Mouse (Mus musculus) CH12.LX (cell line): ENCODE results near the gene Pah. TPM values are rescaled to one million over a fixed set of nuclear protein-coding genes. Genes with fewer than 3 reads are reported as not detected.

ENCODE experiments used
- DNase-seq: peaks from one replicate; pipeline ENCODE4 v3.0.0-alpha.2; 2013; ENCODE audit errors: extremely low read depth
- H3K27ac ChIP-seq: 2 replicates; pipeline ENCODE4 v1.5.1; 2012; ENCODE audit warnings: low read depth, mild to moderate bottlenecking, control low read depth, moderate library complexity; ENCODE audit not compliant: insufficient read depth
- H3K27me3 ChIP-seq: replicated peaks from 2 replicates; pipeline ENCODE3; 2012; ENCODE audit warnings: inconsistent platforms
- H3K36me3 ChIP-seq, 2 experiments: replicated peaks in 1 of 2; 2 replicates each; pipeline versions ENCODE3 to v1.6.1; 2012; ENCODE audit warnings: inconsistent platforms in 1 of 2, low read length in 1 of 2, mild to moderate bottlenecking in 1 of 2, mixed read lengths in 1 of 2, moderate library complexity in 1 of 2; ENCODE audit not compliant: control insufficient read depth in 1 of 2, insufficient read depth in 1 of 2
- H3K4me1 ChIP-seq, 2 experiments: 2 replicates each; pipeline ENCODE4 v1.6.1; 2012; ENCODE audit warnings: inconsistent platforms in 1 of 2, moderate library complexity in 1 of 2; ENCODE audit not compliant: insufficient read depth in 2 of 2, control insufficient read depth in 1 of 2
- H3K4me2 ChIP-seq: 2 replicates; pipeline ENCODE4 v1.6.1; 2012; ENCODE audit warnings: low read depth, mild to moderate bottlenecking, control low read depth; ENCODE audit not compliant: poor library complexity, insufficient read depth, severe bottlenecking
- H3K4me3 ChIP-seq, 3 experiments: fragments of 150-350 bp in 1 of 3; sonication (generic) in 1 of 3; replicated peaks in 1 of 3; 2 replicates each; pipeline versions ENCODE3 to v1.5.1; 2011 to 2012; ENCODE audit warnings: low read depth in 2 of 3, low read length in 2 of 3, mild to moderate bottlenecking in 2 of 3, moderate library complexity in 2 of 3, control low read depth in 1 of 3, improper control_type of control experiment in 1 of 3, inconsistent platforms in 1 of 3, mixed read lengths in 1 of 3; ENCODE audit not compliant: poor library complexity in 1 of 3
- H3K79me2 ChIP-seq: replicated peaks from 2 replicates; pipeline ENCODE4 v1.6.1; 2012; ENCODE audit warnings: mild to moderate bottlenecking, moderate library complexity; ENCODE audit not compliant: control insufficient read depth, poor library complexity, insufficient read depth, severe bottlenecking; ENCODE audit errors: extremely low read depth
- H3K9ac ChIP-seq: 2 replicates; pipeline ENCODE4 v1.6.1; 2012; ENCODE audit warnings: low read depth, mild to moderate bottlenecking, control low read depth, moderate library complexity; ENCODE audit not compliant: insufficient read depth
- H3K9me3 ChIP-seq: replicated peaks from 2 replicates; pipeline ENCODE3; 2012; ENCODE audit warnings: low read length, inconsistent platforms, mixed read lengths
- BHLHE40 ChIP-seq: IDR thresholded peaks from 2 replicates; pipeline ENCODE4 v1.6.1; 2011; ENCODE audit warnings: mild to moderate bottlenecking, low read depth, low read length, improper control_type of control experiment
- CHD1 ChIP-seq: IDR thresholded peaks from 2 replicates; pipeline ENCODE4 v1.6.1; 2012; ENCODE audit warnings: low read depth, low read length, improper control_type of control experiment, inconsistent platforms
- CHD2 ChIP-seq: IDR thresholded peaks from 2 replicates; pipeline ENCODE4 v1.6.1; 2011; ENCODE audit warnings: low read length, improper control_type of control experiment
- CTCF ChIP-seq, 2 experiments: IDR thresholded peaks in 1 of 2; conservative IDR thresholded peaks in 1 of 2; 2 replicates each; pipeline ENCODE4 v1.5.1; 2011 to 2012; ENCODE audit warnings: low read depth in 2 of 2, low read length in 2 of 2, improper control_type of control experiment in 1 of 2, inconsistent platforms in 1 of 2, mild to moderate bottlenecking in 1 of 2, moderate library complexity in 1 of 2
- EP300 ChIP-seq: IDR thresholded peaks from 2 replicates; pipeline ENCODE4 v1.6.1; 2011; ENCODE audit warnings: low read length, improper control_type of control experiment
- ETS1 ChIP-seq: conservative IDR thresholded peaks from 2 replicates; pipeline ENCODE4 v1.6.1; 2012; ENCODE audit warnings: low read depth, mild to moderate bottlenecking, inconsistent platforms, low read length, improper control_type of control experiment, moderate library complexity
- HCFC1 ChIP-seq: IDR thresholded peaks from 2 replicates; pipeline ENCODE4 v1.6.1; 2012; ENCODE audit warnings: low read depth, mild to moderate bottlenecking, inconsistent platforms, low read length, improper control_type of control experiment
- JUND ChIP-seq: conservative IDR thresholded peaks from 2 replicates; pipeline ENCODE4 v1.6.1; 2011; ENCODE audit warnings: low read depth, low read length, improper control_type of control experiment
- MAFK ChIP-seq: IDR thresholded peaks from 2 replicates; pipeline ENCODE4 v1.6.1; 2011; ENCODE audit warnings: low read length, improper control_type of control experiment; ENCODE audit not compliant: insufficient replicate concordance
- MAZ ChIP-seq: IDR thresholded peaks from 2 replicates; pipeline ENCODE4 v1.6.1; 2012; ENCODE audit warnings: low read depth, mild to moderate bottlenecking, inconsistent platforms, low read length, improper control_type of control experiment, moderate library complexity
- MXI1 ChIP-seq: IDR thresholded peaks from 2 replicates; pipeline ENCODE4 v1.6.1; 2011; ENCODE audit warnings: mild to moderate bottlenecking, low read depth, low read length, improper control_type of control experiment
- NELFE ChIP-seq: IDR thresholded peaks from 2 replicates; pipeline ENCODE4 v1.6.1; 2011; ENCODE audit warnings: low read depth, low read length, improper control_type of control experiment
- POLR2A ChIP-seq: IDR thresholded peaks from 2 replicates; pipeline ENCODE4 v1.6.1; 2011; ENCODE audit warnings: low read depth, mild to moderate bottlenecking, improper control_type of control experiment, low read length
- RCOR1 ChIP-seq: conservative IDR thresholded peaks from 2 replicates; pipeline ENCODE4 v1.6.1; 2012; ENCODE audit warnings: low read depth, mild to moderate bottlenecking, inconsistent platforms, low read length, improper control_type of control experiment
- SIN3A ChIP-seq: IDR thresholded peaks from 2 replicates; pipeline ENCODE4 v1.6.1; 2012; ENCODE audit warnings: low read length, improper control_type of control experiment, inconsistent platforms
- TBP ChIP-seq: conservative IDR thresholded peaks from 2 replicates; pipeline ENCODE4 v1.6.1; 2011; ENCODE audit warnings: low read depth, low read length, improper control_type of control experiment
- TCF12 ChIP-seq: IDR thresholded peaks from 2 replicates; pipeline ENCODE4 v1.6.1; 2014; ENCODE audit warnings: low read depth, mild to moderate bottlenecking, inconsistent platforms, low read length, improper control_type of control experiment
- UBTF ChIP-seq: IDR thresholded peaks from 2 replicates; pipeline ENCODE4 v1.6.1; 2012; ENCODE audit warnings: low read depth, mild to moderate bottlenecking, inconsistent platforms, low read length, improper control_type of control experiment, moderate library complexity
- ZKSCAN1 ChIP-seq: IDR thresholded peaks from 2 replicates; pipeline ENCODE4 v1.6.1; 2012; ENCODE audit warnings: low read depth, inconsistent platforms, low read length, improper control_type of control experiment, borderline replicate concordance
- ZMIZ1 ChIP-seq: IDR thresholded peaks from 2 replicates; pipeline ENCODE4 v1.6.1; 2012; ENCODE audit warnings: low read depth, mild to moderate bottlenecking, inconsistent platforms, low read length, improper control_type of control experiment
- ZNF384 ChIP-seq: IDR thresholded peaks from 2 replicates; pipeline ENCODE4 v1.6.1; 2012; ENCODE audit warnings: low read depth, low read length, improper control_type of control experiment, inconsistent platforms
- dilution Hi-C: fragments of 300-500 bp; cut with MboI; formaldehyde crosslinking; loops from 2 replicates; pipeline ENCODE4 v1.14.3; 2020; ENCODE audit warnings: low sequenced_read_pairs; ENCODE audit not compliant: extremely low pct_unique_long_range_greater_than_20kb, extremely low pct_ligation_motif_present
- in situ Hi-C: fragments of 300-500 bp; cut with MboI; formaldehyde crosslinking; loops from 3 replicates; pipeline ENCODE4 v1.14.3; 2019; ENCODE audit warnings: low sequenced_read_pairs, low pct_ligation_motif_present, low pct_unique_long_range_greater_than_20kb, mixed read lengths
- polyA plus RNA-seq: library from polyadenylated mRNA; unstranded; fragments of >175 nt; gene quantifications from 2 replicates; pipeline ENCODE4 v1.2.1, GENCODE M21; 2012; ENCODE audit warnings: low read depth; ENCODE audit not compliant: insufficient read length
- total RNA-seq, 2 experiments: library from RNA; depleted of rRNA; stranded (reverse); fragments of 300-350 nt in 1 of 2; fragments of >200 nt in 1 of 2; gene quantifications; 2 replicates each; pipeline ENCODE4 v1.2.3; 2012 to 2014

Pah gene
- total and polyA plus RNA-seq, 3 experiments = not detected

GRCm38 (mm10) chr10:87490328-87490727 lies 31.3 kb upstream of the Pah start:
- in situ Hi-C loops (no loop called here), dilution Hi-C loops (no loop called here)
- Histone ChIP-seq H3K4me2 (no peak overlapping the region), H3K27me3 (no peaks in the 10 kb centered on the region), H3K4me1 (no peaks in the 10 kb centered on the region), H3K4me3 (no peak overlapping the region), H3K36me3 (no peaks in the 10 kb centered on the region), H3K9ac (no peak overlapping the region), H3K9me3 (peaks cover 8% of the 10 kb centered on the region), H3K27ac (no peak overlapping the region)
- no peak for DNase-seq
- TF ChIP-seq SIN3A = no peak
- no peak for TF ChIP-seq MAFK
- TF ChIP-seq, all 38 proteins: peak for 0
- no peaks in the 10 kb centered on the region for H3K79me2 ChIP-seq

DNA sequence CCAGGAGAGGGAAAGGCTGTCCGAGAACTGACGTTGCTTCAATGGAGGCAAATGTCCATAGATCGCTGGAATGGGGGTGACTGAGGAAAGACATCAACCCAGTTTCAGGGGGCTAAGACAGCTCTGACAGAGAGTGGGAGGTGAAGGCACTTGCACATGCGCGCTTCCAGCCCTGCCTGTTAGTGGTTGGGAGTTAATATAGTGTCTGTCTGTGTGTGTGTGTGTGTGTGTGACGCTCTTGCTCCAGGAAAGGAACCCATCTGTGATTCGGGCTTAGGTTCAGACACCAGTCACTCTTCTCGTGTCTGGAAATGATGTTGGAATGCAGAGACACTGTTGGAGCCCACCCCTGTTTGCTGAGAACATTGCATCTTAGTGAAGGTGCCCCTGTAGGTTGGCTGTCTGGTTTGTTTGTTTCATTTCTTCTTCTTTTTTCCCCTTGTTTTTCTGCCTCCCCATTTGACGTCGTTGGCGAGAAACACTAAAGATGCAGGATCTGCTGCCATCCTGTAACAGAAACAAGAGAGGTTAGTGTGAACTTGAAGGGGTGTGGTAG lies 30.0 kb upstream of the Pah start:
- dilution Hi-C loops = no loop called here
- no peaks in the 10 kb centered on the region for H3K79me2 ChIP-seq

GRCm38 (mm10) chr10:87492332-87492660 lies 29.3 kb upstream of the Pah start:
- no peaks in the 10 kb centered on the region for H3K4me1 ChIP-seq
- no peak for DNase-seq
- no peak overlapping the region for H3K27ac ChIP-seq
- peaks cover 8% of the 10 kb centered on the region for H3K9me3 ChIP-seq
- H3K9ac ChIP-seq = no peak overlapping the region
- no peak for TF ChIP-seq JUND
- no peak for TF ChIP-seq MAZ
- TF ChIP-seq UBTF = no peak
- TF ChIP-seq TCF12 = no peak
- TF ChIP-seq ETS1 = no peak
- TF ChIP-seq EP300 = no peak
- TF ChIP-seq HCFC1 = no peak
- no peak for TF ChIP-seq ZNF384
- TF ChIP-seq BHLHE40 = no peak
- no peak for TF ChIP-seq ZMIZ1
- TF ChIP-seq MXI1 = no peak
- no peak for TF ChIP-seq ZKSCAN1
- TF ChIP-seq POLR2A = no peak
- no peak for TF ChIP-seq CHD2
- no peak for TF ChIP-seq TBP
- no peak for TF ChIP-seq CTCF (conservative IDR thresholded peaks at IDR 0.05 in 1 of 2, IDR thresholded peaks at IDR 0.05 in 1 of 2; ENCODE audit: low read depth in 2 of 2, low read length in 2 of 2)
- no peak for TF ChIP-seq CHD1
- no peak for TF ChIP-seq NELFE
- no peaks in the 10 kb centered on the region for H3K36me3 ChIP-seq
- no peak overlapping the region for H3K4me2 ChIP-seq
- H3K27me3 ChIP-seq = no peaks in the 10 kb centered on the region
- no peaks in the 10 kb centered on the region for H3K79me2 ChIP-seq
- no peak overlapping the region for H3K4me3 ChIP-seq
- dilution Hi-C loops (no loop called here), in situ Hi-C loops (no loop called here)

More for the DNA sequence above, 30.0 kb upstream of the Pah start:
- Histone ChIP-seq H3K4me3 (no peak overlapping the region), H3K4me1 (no peaks in the 10 kb centered on the region), H3K27ac (no peak overlapping the region), H3K4me2 (no peak overlapping the region), H3K36me3 (no peaks in the 10 kb centered on the region), H3K9me3 (peaks cover 8% of the 10 kb centered on the region), H3K27me3 (no peaks in the 10 kb centered on the region), H3K9ac (no peak overlapping the region)
- in situ Hi-C loops = no loop called here
- no peak for DNase-seq
- TF ChIP-seq ZNF384 (no peak), TBP (no peak), RCOR1 (no peak), ZMIZ1 (no peak), UBTF (no peak)
